17 mouse cellular contexts compared by ENCODE assay signal in genomic region chr4:148120555-148120954, GRCm38 (mm10). TPM values are rescaled to one million over a fixed set of nuclear protein-coding genes. Genes with fewer than 3 reads are reported as not detected.
DNase-seq lines count a peak whose midpoint lies in the region; ATAC-seq lines count a peak whose summit lies in the region.
"Had no signal": no experiment of that assay in that cellular context is flagged by ENCODE, and none has a peak within 500 bp of the region (broad histone marks: within the 10 kb centered on the region; RNA-seq: fewer than 3 reads in every experiment).

No protein-coding gene starts in this region.

- 86% methylated on average over 9 of the region's 9 CpGs for WGBS in hindbrain, embryonic 12.5 days
- 85% methylated on average over 9 of the region's 9 CpGs for WGBS in hindbrain, embryonic 10.5 days
- 82% methylated on average over 9 of the region's 9 CpGs for WGBS in neural tube, embryonic 13.5 days
- WGBS in hindbrain, embryonic 15.5 days, result 56% methylated on average over 9 of the region's 9 CpGs

- no peak for ATAC-seq in hindbrain, embryonic 12.5 days (ENCODE audit: low FRiP score)
- no peak for ATAC-seq in neural tube, embryonic 13.5 days (ENCODE audit: low read depth)
- no peak for ATAC-seq in hindbrain, embryonic 15.5 days (ENCODE audit: low FRiP score, low read depth)

- H3K9me3 ChIP-seq in hindbrain, embryonic 12.5 days (replicated peaks), result peaks cover 2% of the 10 kb centered on the region
- H3K9me3 ChIP-seq in hindbrain, embryonic 10.5 days, result peaks cover 8% of the 10 kb centered on the region; the same call in 1 of the 2 replicates
- no peaks in the 10 kb centered on the region for H3K9me3 ChIP-seq in neural tube, embryonic 13.5 days
- no peaks in the 10 kb centered on the region for H3K9me3 ChIP-seq in hindbrain, embryonic 15.5 days
- H3K9me3 ChIP-seq: embryonic facial prominence, embryonic 15.5 days; heart, embryonic 10.5 days; limb, embryonic 15.5 days had no signal

- peaks cover 31% of the 10 kb centered on the region for H3K4me1 ChIP-seq in hindbrain, embryonic 12.5 days
- peaks cover 47% of the 10 kb centered on the region for H3K4me1 ChIP-seq in hindbrain, embryonic 10.5 days (replicated peaks)
- peaks cover 61% of the 10 kb centered on the region for H3K4me1 ChIP-seq in neural tube, embryonic 13.5 days (replicated peaks)
- peaks cover 47% of the 10 kb centered on the region for H3K4me1 ChIP-seq in hindbrain, embryonic 15.5 days (replicated peaks)

- H3K4me2 ChIP-seq in hindbrain, embryonic 12.5 days (replicated peaks), result no peak overlapping the region
- H3K4me2 ChIP-seq in neural tube, embryonic 13.5 days, result no peak overlapping the region
- H3K4me2 ChIP-seq in hindbrain, embryonic 15.5 days, result no peak overlapping the region
- H3K4me2 ChIP-seq: embryonic facial prominence, embryonic 15.5 days; limb, embryonic 15.5 days had no signal

- no peak for DNase-seq in hindbrain, embryonic 10.5 days (ENCODE audit: low spot score)
- no peak for DNase-seq in neural tube, embryonic 10.5 days (ENCODE audit: extremely low spot score, low spot score)
- no peak for DNase-seq in kidney, adult 8-10 months
- no peak for DNase-seq in heart, adult 8-10 months (ENCODE audit: low spot score)
- DNase-seq: gastrocnemius, postnatal 36 days; kidney, adult 11 months; kidney, postnatal 10 days; liver, postnatal 0 days; lung, postnatal 10 days; spleen, adult 18-20 months had no signal

- no peak overlapping the region for H3K9ac ChIP-seq in hindbrain, embryonic 12.5 days
- no peak overlapping the region for H3K9ac ChIP-seq in neural tube, embryonic 13.5 days
- no peak overlapping the region for H3K9ac ChIP-seq in hindbrain, embryonic 15.5 days
- H3K9ac ChIP-seq: embryonic facial prominence, embryonic 15.5 days; limb, embryonic 15.5 days; liver, postnatal 0 days had no signal

- H3K27ac ChIP-seq in hindbrain, embryonic 12.5 days, result 0 out of 2 replicates have a peak overlapping the region, but pooled peaks have one; percentile 19
- H3K27ac ChIP-seq in hindbrain, embryonic 10.5 days, result no peak overlapping the region
- peak overlapping the region; percentile 79 for H3K27ac ChIP-seq in neural tube, embryonic 13.5 days (replicated peaks)
- peak overlapping the region; percentile 75 for H3K27ac ChIP-seq in hindbrain, embryonic 15.5 days (replicated peaks)
- H3K27ac ChIP-seq: embryonic facial prominence, embryonic 15.5 days; heart, embryonic 10.5 days; limb, embryonic 15.5 days had no signal

- H3K4me3 ChIP-seq in hindbrain, embryonic 12.5 days, result no peak overlapping the region
- no peak overlapping the region for H3K4me3 ChIP-seq in hindbrain, embryonic 10.5 days
- H3K4me3 ChIP-seq in neural tube, embryonic 13.5 days, result no peak overlapping the region
- no peak overlapping the region for H3K4me3 ChIP-seq in hindbrain, embryonic 15.5 days
- H3K4me3 ChIP-seq: embryonic facial prominence, embryonic 15.5 days; heart, embryonic 10.5 days; limb, embryonic 15.5 days had no signal

- H3K27me3 ChIP-seq in hindbrain, embryonic 12.5 days, result no peaks in the 10 kb centered on the region
- peaks cover 4% of the 10 kb centered on the region for H3K27me3 ChIP-seq in hindbrain, embryonic 10.5 days (ENCODE audit: insufficient read depth, poor library complexity, severe bottlenecking)
- no peaks in the 10 kb centered on the region for H3K27me3 ChIP-seq in neural tube, embryonic 13.5 days
- no peaks in the 10 kb centered on the region for H3K27me3 ChIP-seq in hindbrain, embryonic 15.5 days

- no peaks in the 10 kb centered on the region for H3K36me3 ChIP-seq in hindbrain, embryonic 12.5 days
- peaks cover 12% of the 10 kb centered on the region; the same call in 1 of the 2 replicates for H3K36me3 ChIP-seq in hindbrain, embryonic 10.5 days
- no peaks in the 10 kb centered on the region; the same call in 1 of the 2 replicates for H3K36me3 ChIP-seq in neural tube, embryonic 13.5 days
- no peaks in the 10 kb centered on the region for H3K36me3 ChIP-seq in hindbrain, embryonic 15.5 days
- H3K36me3 ChIP-seq: embryonic facial prominence, embryonic 15.5 days; heart, embryonic 10.5 days; limb, embryonic 15.5 days had no signal

RNA-seq across cellular contexts. Expression of gene Mad2l2, which starts 9.6 kb away (rescaled TPM):
- 85.5 and 89.9 TPM in 2 replicates for polyA plus RNA-seq in hindbrain, embryonic 12.5 days (2016; fragmentation: Nextera tagmentation; extraction: Ambion mirVana)
- polyA plus RNA-seq in hindbrain, embryonic 10.5 days (2016; fragmentation: Nextera tagmentation; extraction: Ambion mirVana), result 74.3 and 86.9 TPM in 2 replicates
- polyA plus RNA-seq in neural tube, embryonic 13.5 days (2015; fragmentation: Nextera tagmentation; extraction: Ambion mirVana), result 98.7 and 116 TPM in 2 replicates
- polyA plus RNA-seq in hindbrain, embryonic 15.5 days (2015; fragmentation: Nextera tagmentation; extraction: Ambion mirVana), result 98.3 and 110 TPM in 2 replicates
- total RNA-seq in heart, adult 8-10 months (2022), result 10 to 100 TPM in 3 of 4 experiments, 1 to 10 TPM in 1; 6.9 to 13.6 (median 11.7) TPM

RNA-seq across cellular contexts. Expression of gene Draxin, which starts 9.9 kb away (rescaled TPM):
- 11.6 and 12.8 TPM in 2 replicates for polyA plus RNA-seq in hindbrain, embryonic 12.5 days (2016; fragmentation: Nextera tagmentation; extraction: Ambion mirVana)
- polyA plus RNA-seq in hindbrain, embryonic 10.5 days (2016; fragmentation: Nextera tagmentation; extraction: Ambion mirVana), result 6.5 and 13.1 TPM in 2 replicates
- 14.0 and 14.3 TPM in 2 replicates for polyA plus RNA-seq in neural tube, embryonic 13.5 days (2015; fragmentation: Nextera tagmentation; extraction: Ambion mirVana)
- 15.4 and 16.1 TPM in 2 replicates for polyA plus RNA-seq in hindbrain, embryonic 15.5 days (2015; fragmentation: Nextera tagmentation; extraction: Ambion mirVana)
- under 1 TPM; 0.06 to 0.20 (median 0.07) TPM for total RNA-seq in heart, adult 8-10 months (2022)
- total RNA-seq: megakaryocyte progenitor cell, adult 5-6 weeks had no signal

RNA-seq across cellular contexts. Expression of gene Fbxo6, which starts 31.4 kb away (rescaled TPM):
- 15.2 and 15.9 TPM in 2 replicates for polyA plus RNA-seq in hindbrain, embryonic 12.5 days (2016; fragmentation: Nextera tagmentation; extraction: Ambion mirVana)
- 11.0 and 15.6 TPM in 2 replicates for polyA plus RNA-seq in hindbrain, embryonic 10.5 days (2016; fragmentation: Nextera tagmentation; extraction: Ambion mirVana)
- polyA plus RNA-seq in neural tube, embryonic 13.5 days (2015; fragmentation: Nextera tagmentation; extraction: Ambion mirVana), result 16.4 and 16.6 TPM in 2 replicates
- 21.7 and 21.8 TPM in 2 replicates for polyA plus RNA-seq in hindbrain, embryonic 15.5 days (2015; fragmentation: Nextera tagmentation; extraction: Ambion mirVana)
- 10 to 100 TPM; 36.1 to 44.0 (median 39.6) TPM for total RNA-seq in heart, adult 8-10 months (2022)

RNA-seq across cellular contexts. Expression of gene Agtrap, which starts 32.7 kb away (rescaled TPM):
- 10.3 and 11.9 TPM in 2 replicates for polyA plus RNA-seq in hindbrain, embryonic 12.5 days (2016; fragmentation: Nextera tagmentation; extraction: Ambion mirVana)
- polyA plus RNA-seq in hindbrain, embryonic 10.5 days (2016; fragmentation: Nextera tagmentation; extraction: Ambion mirVana), result 15.6 and 15.7 TPM in 2 replicates
- polyA plus RNA-seq in neural tube, embryonic 13.5 days (2015; fragmentation: Nextera tagmentation; extraction: Ambion mirVana), result 6.5 and 7.3 TPM in 2 replicates
- polyA plus RNA-seq in hindbrain, embryonic 15.5 days (2015; fragmentation: Nextera tagmentation; extraction: Ambion mirVana), result 6.0 and 6.8 TPM in 2 replicates
- total RNA-seq in heart, adult 8-10 months (2022), result 10 to 100 TPM; 45.2 to 51.5 (median 48.2) TPM

RNA-seq across cellular contexts. Expression of gene Fbxo44, which starts 39.7 kb away (rescaled TPM):
- 77.6 and 80.6 TPM in 2 replicates for polyA plus RNA-seq in hindbrain, embryonic 12.5 days (2016; fragmentation: Nextera tagmentation; extraction: Ambion mirVana)
- polyA plus RNA-seq in hindbrain, embryonic 10.5 days (2016; fragmentation: Nextera tagmentation; extraction: Ambion mirVana), result 48.0 and 86.5 TPM in 2 replicates
- 81.4 and 87.6 TPM in 2 replicates for polyA plus RNA-seq in neural tube, embryonic 13.5 days (2015; fragmentation: Nextera tagmentation; extraction: Ambion mirVana)
- polyA plus RNA-seq in hindbrain, embryonic 15.5 days (2015; fragmentation: Nextera tagmentation; extraction: Ambion mirVana), result 93.3 and 96.0 TPM in 2 replicates
- 10 to 100 TPM; 25.2 to 33.4 (median 25.5) TPM for total RNA-seq in heart, adult 8-10 months (2022)
